Mouse (Mus musculus) MEL (cell line): ENCODE data around the gene Xk. TPM values are rescaled to one million over a fixed set of nuclear protein-coding genes. Genes with fewer than 3 reads are reported as not detected.
"Not testable (repeated sequence)": the region's sequence is repeated elsewhere in the genome, so short reads cannot be mapped to it uniquely, and the experiment has no call there.

Experiments used
- DNase-seq: peaks from one replicate; pipeline ENCODE4 v3.0.0; 2011; ENCODE audit warnings: low read depth, low spot score
- H3K27ac ChIP-seq: 2 replicates; pipeline ENCODE4 v1.5.1; 2012; ENCODE audit warnings: low read depth, mild to moderate bottlenecking, control low read depth, low read length, moderate library complexity; ENCODE audit not compliant: control insufficient read depth
- H3K27me3 ChIP-seq, 2 experiments: fragments of 150-350 bp in 1 of 2; sonication (generic) in 1 of 2; 2 replicates each; pipeline ENCODE4 v1.6.1; 2012; ENCODE audit warnings: low read length in 2 of 2, mild to moderate bottlenecking in 2 of 2, improper control_type of control experiment in 1 of 2, moderate library complexity in 1 of 2; ENCODE audit not compliant: insufficient read depth in 2 of 2, control insufficient read depth in 1 of 2
- H3K36me3 ChIP-seq, 2 experiments: 2 replicates each; pipeline ENCODE4 v1.6.1; 2012 to 2014; ENCODE audit warnings: low read length in 2 of 2, improper control_type of control experiment in 1 of 2, inconsistent platforms in 1 of 2, mild to moderate bottlenecking in 1 of 2; ENCODE audit not compliant: insufficient read depth in 2 of 2, control insufficient read depth in 1 of 2
- H3K4me1 ChIP-seq, 2 experiments: fragments of 150-350 bp in 1 of 2; sonication (generic) in 1 of 2; 2 replicates each; pipeline ENCODE4 v1.6.1; 2012; ENCODE audit warnings: low read length in 2 of 2, improper control_type of control experiment in 1 of 2, mild to moderate bottlenecking in 1 of 2; ENCODE audit not compliant: insufficient read depth in 2 of 2, control insufficient read depth in 1 of 2
- H3K4me3 ChIP-seq, 2 experiments: fragments of 150-350 bp in 1 of 2; sonication (generic) in 1 of 2; 2 replicates each; pipeline ENCODE4 v1.5.1; 2012; ENCODE audit warnings: low read depth in 2 of 2, low read length in 2 of 2, mild to moderate bottlenecking in 2 of 2, moderate library complexity in 2 of 2, control low read depth in 1 of 2, improper control_type of control experiment in 1 of 2; ENCODE audit not compliant: control insufficient read depth in 1 of 2, insufficient read depth in 1 of 2
- H3K79me2 ChIP-seq: 2 replicates; pipeline ENCODE4 v1.6.1; 2012; ENCODE audit warnings: mild to moderate bottlenecking, low read length, moderate library complexity; ENCODE audit not compliant: control insufficient read depth, poor library complexity, insufficient read depth
- H3K9ac ChIP-seq: 2 replicates; pipeline ENCODE4 v1.6.1; 2012; ENCODE audit warnings: low read depth, mild to moderate bottlenecking, control low read depth, low read length, moderate library complexity; ENCODE audit not compliant: control insufficient read depth, poor library complexity, severe bottlenecking
- H3K9me3 ChIP-seq: fragments of 150-350 bp; sonication (generic); replicated peaks from 2 replicates; pipeline ENCODE4 v1.6.1; 2012; ENCODE audit warnings: mild to moderate bottlenecking, low read length, improper control_type of control experiment, moderate library complexity; ENCODE audit not compliant: insufficient read depth
- polyA plus RNA-seq, 2 experiments: library from polyadenylated mRNA; stranded (reverse) in 1 of 2; unstranded in 1 of 2; fragments of >175 nt in 1 of 2; fragments of >200 nt in 1 of 2; gene quantifications; 2 replicates each; pipeline versions ENCODE4 v1.2.1 to v1.2.4; 2012; ENCODE audit warnings: low replicate concordance in 2 of 2, low read depth in 1 of 2; ENCODE audit not compliant: insufficient read length in 2 of 2, insufficient read depth in 1 of 2, missing spikeins in 1 of 2
- total RNA-seq: library from RNA; depleted of rRNA; stranded (reverse); fragments of 300-350 nt; gene quantifications from 2 replicates; pipeline ENCODE4 v1.2.3, GENCODE M21; 2012; rRNA removed

The Xk gene
- total and polyA plus RNA-seq, 3 experiments, result 11.1 to 36.6 TPM; not detected in 1

- H3K27ac ChIP-seq, H3K79me2 ChIP-seq, H3K9ac ChIP-seq, H3K36me3 ChIP-seq, H3K4me3 ChIP-seq, DNase-seq, H3K4me1 ChIP-seq, H3K27me3 ChIP-seq, H3K9me3 ChIP-seq: not testable (repeated sequence)
Observed at GRCm38 (mm10) chrX:9350327-9350726, 77.8 kb downstream of the Xk start, which contains the start of gene H2al1k. Gene H2al1k, plus strand, starts transcription at chrX:9350627.

Other genes with a start within 250 kb of the Xk start
- gene Fthl17e, start 239.3 kb upstream of the Xk start, total RNA-seq, result not detected in 2 replicates
- gene Fthl17e, start 239.3 kb upstream of the Xk start, polyA plus RNA-seq, result not detected
- gene Fthl17f, start 209.7 kb upstream of the Xk start, total RNA-seq, result not detected in 2 replicates
- not detected for gene Fthl17f, start 209.7 kb upstream of the Xk start, polyA plus RNA-seq
- gene 4930402K13Rik, start 168.2 kb upstream of the Xk start, total RNA-seq, result not detected in 2 replicates
- not detected for gene 4930402K13Rik, start 168.2 kb upstream of the Xk start, polyA plus RNA-seq
- gene Lancl3, start 72.9 kb upstream of the Xk start, total RNA-seq, result not detected in 2 replicates
- gene Lancl3, start 72.9 kb upstream of the Xk start, polyA plus RNA-seq, result under 1 TPM in 1 of 2 experiments, not detected in 1; 0.03 TPM
- gene Gm14862, start 15.9 kb upstream of the Xk start, total RNA-seq, result not detected in 2 replicates
- not detected for gene Gm14862, start 15.9 kb upstream of the Xk start, polyA plus RNA-seq
- 0.85 and 1.1 TPM in 2 replicates for gene H2al1m, start 11.0 kb downstream of the Xk start, total RNA-seq
- gene H2al1m, start 11.0 kb downstream of the Xk start, polyA plus RNA-seq, result 1 to 10 TPM in 1 of 2 experiments, not detected in 1; 3.5 TPM
- gene H2al1k, start 77.9 kb downstream of the Xk start, total RNA-seq, result not detected in 2 replicates
- not detected for gene H2al1k, start 77.9 kb downstream of the Xk start, polyA plus RNA-seq
- not detected in 2 replicates for gene Cybb, start 215.0 kb downstream of the Xk start, total RNA-seq
- not detected for gene Cybb, start 215.0 kb downstream of the Xk start, polyA plus RNA-seq